Mouse (Mus musculus) stomach, embryonic 14.5 days (tissue): ENCODE data around the gene Gm6793. TPM values are rescaled to one million over a fixed set of nuclear protein-coding genes. Genes with fewer than 3 reads are reported as not detected.

Source experiments
- ATAC-seq: fragments of 200-750 bp; cut with Nextera tagmentation; 2 replicates; pipeline ENCODE4 v1.8.0; 2017; ENCODE audit warnings: low read depth, moderate TSS enrichment; ENCODE audit not compliant: insufficient number of reproducible peaks, insufficient read depth, low FRiP score
- H3K27ac ChIP-seq: fragments of 300-500 bp; sonication (generic); 2 replicates; pipeline ENCODE4 v1.5.1; 2014; ENCODE audit warnings: mild to moderate bottlenecking, low read length, moderate library complexity, mixed read lengths
- H3K27me3 ChIP-seq: fragments of 300-500 bp; sonication (generic); 2 replicates; pipeline ENCODE4 v1.6.1; 2014; ENCODE audit warnings: low read length, control low read depth, mixed read lengths; ENCODE audit not compliant: control insufficient read depth, insufficient read depth
- H3K36me3 ChIP-seq: fragments of 300-500 bp; sonication (generic); 2 replicates; pipeline ENCODE4 v1.6.1; 2014; ENCODE audit warnings: mild to moderate bottlenecking, control low read depth, low read length, moderate library complexity, mixed read lengths; ENCODE audit not compliant: control insufficient read depth, insufficient read depth
- H3K4me1 ChIP-seq: fragments of 300-500 bp; sonication (generic); 2 replicates; pipeline ENCODE4 v1.6.1; 2014; ENCODE audit warnings: low read length, control low read depth, mixed read lengths; ENCODE audit not compliant: control insufficient read depth, insufficient read depth
- H3K4me2 ChIP-seq: fragments of 300-500 bp; sonication (generic); replicated peaks from 2 replicates; pipeline ENCODE4 v1.6.1; 2014; ENCODE audit warnings: low read depth, low read length, control low read depth
- H3K4me3 ChIP-seq: fragments of 300-500 bp; sonication (generic); 2 replicates; pipeline ENCODE4 v1.5.1; 2014; ENCODE audit warnings: low read depth, low read length, control low read depth
- H3K9ac ChIP-seq: fragments of 300-500 bp; sonication (generic); replicated peaks from 2 replicates; pipeline ENCODE4 v1.6.1; 2014; ENCODE audit warnings: low read depth, mild to moderate bottlenecking, control low read depth, low read length, moderate library complexity, mixed read lengths
- H3K9me3 ChIP-seq: fragments of 300-500 bp; sonication (generic); 2 replicates; pipeline ENCODE4 v1.6.1; 2016; ENCODE audit warnings: low read depth, low read length, control low read depth; ENCODE audit not compliant: control insufficient read depth
- WGBS: fragments of 180-500 bp; shearing (Covaris S2); extraction: QIAGEN DNeasy Blood & Tissue Kit; methylation state at CpG from one replicate; pipeline ENCODE4 v1.1.7; 2014; 5-methylcytosine and 5-hydroxymethylcytosine counted together
- polyA plus RNA-seq: library from polyadenylated mRNA; unstranded; fragments of >200 nt; fragmentation: Nextera tagmentation; extraction: Ambion mirVana; gene quantifications from 2 replicates; pipeline ENCODE4 v1.2.1, GENCODE M21; 2014

The Gm6793 gene
- polyA plus RNA-seq, 1 experiment from 2014 or later: 0.38 TPM

- H3K9ac ChIP-seq: no peak overlapping the region
- H3K27ac ChIP-seq: no peak overlapping the region
- H3K4me3 ChIP-seq: no peak overlapping the region
- H3K4me1 ChIP-seq: no peaks in the 10 kb centered on the region
- WGBS: 17% methylated on average over 8 of the region's 8 CpGs
- H3K36me3 ChIP-seq: no peaks in the 10 kb centered on the region
- H3K4me2 ChIP-seq: no peak overlapping the region
- ATAC-seq: no peak; the same call in 1 of the 2 replicates
- H3K9me3 ChIP-seq: no peaks in the 10 kb centered on the region
- no peaks in the 10 kb centered on the region for H3K27me3 ChIP-seq
Observed at GRCm38 (mm10) chr8:112034603-112035002, 19.8 kb upstream of the Gm6793 start.

GRCm38 (mm10) chr8:112033071-112033470 is 18.2 kb upstream of the Gm6793 start:
- Histone ChIP-seq H3K27ac (no peak overlapping the region), H3K27me3 (no peaks in the 10 kb centered on the region), H3K36me3 (no peaks in the 10 kb centered on the region), H3K9me3 (no peaks in the 10 kb centered on the region), H3K4me1 (no peaks in the 10 kb centered on the region), H3K4me2 (no peak overlapping the region), H3K9ac (no peak overlapping the region), H3K4me3 (no peak overlapping the region)
- no peak for ATAC-seq
- WGBS: 53% methylated on average over 7 of the region's 7 CpGs

GRCm38 (mm10) chr8:112030663-112031062 is 15.8 kb upstream of the Gm6793 start:
- no peaks in the 10 kb centered on the region for H3K9me3 ChIP-seq
- ATAC-seq: no peak
- H3K27ac ChIP-seq: no peak overlapping the region
- H3K36me3 ChIP-seq: no peaks in the 10 kb centered on the region
- no peak overlapping the region for H3K4me2 ChIP-seq
- H3K4me3 ChIP-seq: no peak overlapping the region
- no peaks in the 10 kb centered on the region for H3K4me1 ChIP-seq
- 52% methylated on average over 6 of the region's 6 CpGs for WGBS
- no peaks in the 10 kb centered on the region for H3K27me3 ChIP-seq
- no peak overlapping the region for H3K9ac ChIP-seq

GRCm38 (mm10) chr8:112029455-112029854 is 14.6 kb upstream of the Gm6793 start:
- H3K9ac ChIP-seq: no peak overlapping the region
- no peak overlapping the region for H3K27ac ChIP-seq
- H3K4me2 ChIP-seq: no peak overlapping the region
- H3K4me1 ChIP-seq: no peaks in the 10 kb centered on the region
- WGBS: 81% methylated on average over 7 of the region's 7 CpGs
- H3K27me3 ChIP-seq: no peaks in the 10 kb centered on the region
- no peaks in the 10 kb centered on the region for H3K36me3 ChIP-seq
- no peak overlapping the region for H3K4me3 ChIP-seq
- no peaks in the 10 kb centered on the region for H3K9me3 ChIP-seq
- ATAC-seq: no peak

GRCm38 (mm10) chr8:112011816-112012242 is 3.0 kb downstream of the Gm6793 start:
- Histone ChIP-seq H3K9ac (peak overlapping the region; percentile 72), H3K9me3 (no peaks in the 10 kb centered on the region), H3K36me3 (peaks cover 13% of the 10 kb centered on the region; the same call in 1 of the 2 replicates), H3K4me3 (peak overlapping the region; percentile 94), H3K27me3 (no peaks in the 10 kb centered on the region), H3K27ac (peak overlapping the region; percentile 76), H3K4me1 (peaks cover 16% of the 10 kb centered on the region), H3K4me2 (peak overlapping the region; percentile 83)
- peak; percentile 25 for ATAC-seq
- WGBS: under 1% methylated on average over 40 of the region's 40 CpGs

GRCm38 (mm10) chr8:112010997-112011815 is 3.6 kb downstream of the Gm6793 start, which contains the start of the genes Kars and Terf2ip:
Gene Kars (minus strand): TSS chr8:112011323.
Gene Terf2ip (plus strand): TSS chr8:112011398.
- H3K27ac ChIP-seq: peak within 1 kb of the TSS; percentile 76
- H3K9me3 ChIP-seq: no peaks in the 10 kb centered on the region
- peak within 1 kb of the TSS; percentile 72 for H3K9ac ChIP-seq
- under 1% methylated on average over 61 of the region's 61 CpGs for WGBS
- ATAC-seq: peak; percentile 92
- H3K4me1 ChIP-seq: peaks cover 16% of the 10 kb centered on the region
- peak within 1 kb of the TSS; percentile 94 for H3K4me3 ChIP-seq
- peaks cover 15% of the 10 kb centered on the region; the same call in 1 of the 2 replicates for H3K36me3 ChIP-seq
- no peaks in the 10 kb centered on the region for H3K27me3 ChIP-seq
- peak within 1 kb of the TSS; percentile 85 for H3K4me2 ChIP-seq

GRCm38 (mm10) chr8:112009558-112009957 is 5.3 kb downstream of the Gm6793 start:
- H3K4me2 ChIP-seq: no peak overlapping the region
- no peak overlapping the region for H3K4me3 ChIP-seq
- no peaks in the 10 kb centered on the region for H3K9me3 ChIP-seq
- H3K27me3 ChIP-seq: no peaks in the 10 kb centered on the region
- H3K36me3 ChIP-seq: peaks cover 22% of the 10 kb centered on the region
- WGBS: 92% methylated on average over 7 of the region's 7 CpGs
- no peak overlapping the region for H3K9ac ChIP-seq
- peaks cover 16% of the 10 kb centered on the region for H3K4me1 ChIP-seq
- H3K27ac ChIP-seq: no peak overlapping the region
- no peak for ATAC-seq

- no peak overlapping the region for H3K27ac ChIP-seq
- H3K36me3 ChIP-seq: peaks cover 37% of the 10 kb centered on the region
- 84% methylated on average over 2 of the region's 2 CpGs for WGBS
- H3K27me3 ChIP-seq: no peaks in the 10 kb centered on the region
- no peak overlapping the region for H3K9ac ChIP-seq
- no peaks in the 10 kb centered on the region for H3K9me3 ChIP-seq
- no peak overlapping the region for H3K4me2 ChIP-seq
- ATAC-seq: no peak
- no peak overlapping the region for H3K4me3 ChIP-seq
- peaks cover 10% of the 10 kb centered on the region for H3K4me1 ChIP-seq
Observed at GRCm38 (mm10) chr8:112007669-112008068, 7.2 kb downstream of the Gm6793 start.
